Mouse (Mus musculus) C2C12 (cell line): ENCODE results near the gene Rxrb.
"Not testable (repeated sequence)": the region's sequence is repeated elsewhere in the genome, so short reads cannot be mapped to it uniquely, and the experiment has no call there.

Experiments used
- CTCF ChIP-seq: IDR thresholded peaks from one replicate; pipeline ENCODE4 v1.5.1; 2011; ENCODE audit not compliant: control insufficient read depth, insufficient read depth, insufficient read length
- MAX ChIP-seq: IDR thresholded peaks from one replicate; pipeline ENCODE4 v1.6.1; 2011; ENCODE audit warnings: mild to moderate bottlenecking, control low read depth
- USF1 ChIP-seq: IDR thresholded peaks from one replicate; pipeline ENCODE4 v1.6.1; 2011; ENCODE audit warnings: low read depth, mild to moderate bottlenecking, control low read depth, moderate library complexity

- not testable (repeated sequence) for TF ChIP-seq USF1, MAX, CTCF
Measured at GRCm38 (mm10) chr17:33982136-33982535, 49.5 kb upstream of the Rxrb start.
